Mouse (Mus musculus): Measurements from ENCODE around the gene Nhej1.

Nhej1 gene

DNA sequence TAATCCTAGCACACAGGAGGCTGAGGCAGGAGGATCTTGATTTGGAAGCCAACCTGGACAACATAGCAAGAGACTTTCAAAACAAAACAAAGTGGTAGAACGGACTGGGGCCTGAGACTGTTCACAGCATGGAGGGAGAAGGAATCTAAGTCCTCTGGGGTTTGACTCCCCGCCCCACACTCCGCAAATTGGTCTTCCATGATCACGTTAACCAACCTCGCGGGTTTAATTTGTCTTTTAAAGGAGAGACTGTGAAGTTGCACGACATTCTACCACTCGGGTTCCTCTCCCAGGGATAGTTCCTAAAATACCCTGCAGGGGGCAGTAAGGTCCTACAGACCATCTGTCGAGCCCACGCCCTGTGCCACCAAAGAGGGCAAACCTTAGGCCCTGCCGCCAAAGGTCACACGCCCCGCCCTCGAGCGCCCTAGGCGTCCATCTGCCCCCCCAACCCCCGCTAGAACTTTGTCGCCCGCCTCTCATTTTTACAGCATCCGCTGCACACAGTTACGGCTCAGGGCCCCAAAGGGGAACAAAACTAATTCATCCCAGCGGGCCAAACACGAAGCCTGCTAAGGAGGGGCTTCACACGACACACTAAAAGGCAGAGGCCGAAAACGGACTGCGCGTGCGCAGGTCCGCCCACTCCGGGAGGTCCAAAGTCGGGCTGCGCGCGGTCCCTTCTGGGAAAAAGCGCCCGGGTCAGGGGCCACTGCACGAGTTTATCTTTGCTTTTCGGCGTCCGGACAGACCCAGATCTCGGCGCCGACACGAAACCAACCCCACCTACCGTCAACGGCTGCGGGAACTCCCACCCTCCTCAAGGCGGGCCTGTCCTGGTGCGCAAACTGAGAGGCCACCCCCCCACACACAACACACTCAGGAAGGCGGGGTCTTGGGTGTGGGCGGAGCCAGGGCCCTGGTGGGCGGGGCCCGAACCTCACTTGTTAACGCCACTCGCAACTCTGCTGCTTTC, at the start of gene Nhej1:
Gene Nhej1, minus strand, starts transcription at position 855 of the 976 bp plus-strand sequence.
- peak; percentile 93 for DNase-seq (ENCODE audit: low spot score)

DNA sequence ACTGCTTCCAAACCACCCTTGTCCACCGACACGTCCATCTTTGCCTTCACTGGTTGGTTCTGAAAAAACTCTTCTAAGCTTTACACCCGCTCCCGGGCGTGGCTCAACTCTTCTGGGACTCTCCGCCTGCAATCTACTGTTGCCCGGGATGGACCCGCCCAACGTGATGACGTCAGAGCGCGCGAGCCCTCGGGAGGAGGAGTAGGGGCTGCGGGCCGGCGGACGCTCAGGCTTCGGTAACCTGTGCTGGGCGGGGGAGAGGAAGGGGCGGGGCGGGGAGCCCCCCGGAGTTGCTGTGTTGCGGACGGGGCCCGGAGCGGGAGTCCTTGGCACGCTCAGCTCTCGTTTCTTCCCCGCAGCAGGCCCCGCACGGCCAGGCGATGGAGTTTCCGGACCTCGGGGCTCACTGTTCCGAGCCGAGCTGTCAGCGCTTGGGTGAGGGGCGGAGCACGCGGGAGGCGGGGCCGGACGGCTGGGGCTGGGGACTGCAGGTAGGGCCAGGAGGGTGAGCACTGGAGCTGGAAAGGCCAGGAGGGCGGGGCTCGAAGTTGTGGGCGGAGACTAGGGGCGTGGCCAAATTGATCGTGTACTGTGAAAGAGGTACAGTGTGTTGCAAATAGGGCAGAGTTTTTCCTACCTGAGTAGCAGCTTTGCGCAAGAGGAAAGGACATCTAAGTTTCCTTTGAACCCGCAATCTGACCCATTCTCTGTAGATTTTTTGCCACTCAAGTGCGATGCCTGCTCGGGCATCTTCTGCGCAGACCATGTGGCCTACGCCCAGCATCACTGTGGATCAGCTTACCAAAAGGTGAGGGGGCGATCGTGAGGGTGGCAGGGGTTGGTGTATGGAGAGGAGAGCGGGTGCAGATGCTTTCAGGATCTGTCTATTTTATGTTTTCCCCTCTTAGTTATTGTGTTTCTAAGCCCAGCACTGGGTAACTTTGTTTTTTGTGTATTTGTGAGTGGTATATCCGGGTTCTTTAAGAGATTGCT, 43.8 kb upstream of the Nhej1 start, which contains the start of gene Zfand2b:
Gene Zfand2b, plus strand, starts transcription at position 175 of the 993 bp plus-strand sequence.
- peak; percentile 94 for DNase-seq (ENCODE audit: low spot score)

DNA sequence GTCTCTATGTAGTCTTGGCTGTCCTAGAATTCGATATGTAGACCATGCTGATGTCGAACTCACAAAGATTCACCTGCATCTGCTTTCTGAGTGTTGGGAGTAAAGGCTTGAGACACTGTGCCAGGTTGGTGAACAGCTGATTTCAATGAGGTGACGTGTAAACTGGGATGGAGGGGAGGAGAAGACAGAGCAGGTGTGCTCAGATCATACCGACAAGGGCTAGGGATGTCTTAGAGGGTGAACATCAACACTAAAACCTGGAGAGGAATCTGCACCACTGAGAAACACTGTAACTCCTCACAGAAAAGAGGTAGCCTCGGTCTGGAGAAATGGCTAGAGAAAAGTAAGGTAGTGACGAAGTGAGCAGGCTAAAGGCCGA, 43.1 kb upstream of the Nhej1 start:
- DNase-seq (ENCODE audit: low spot score), result no peak

DNA sequence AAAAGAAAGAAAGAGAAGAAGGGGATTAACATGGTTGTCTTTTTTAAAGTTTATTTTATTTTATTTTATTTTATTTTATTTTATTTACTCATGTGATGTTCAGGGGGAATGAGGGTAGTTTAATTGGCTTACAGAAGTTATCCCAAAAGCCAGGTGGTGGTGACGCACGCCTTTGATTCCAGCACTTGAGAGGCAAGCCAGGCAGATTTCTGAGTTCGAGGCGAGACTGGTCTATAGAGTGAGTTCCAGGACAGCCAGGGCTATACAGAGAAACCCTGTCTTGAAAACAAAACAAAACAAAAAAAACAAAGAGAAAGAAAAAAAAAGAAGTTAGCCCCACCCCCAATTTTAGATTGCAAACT, 35.2 kb upstream of the Nhej1 start:
- no peak for DNase-seq (ENCODE audit: low spot score)

DNA sequence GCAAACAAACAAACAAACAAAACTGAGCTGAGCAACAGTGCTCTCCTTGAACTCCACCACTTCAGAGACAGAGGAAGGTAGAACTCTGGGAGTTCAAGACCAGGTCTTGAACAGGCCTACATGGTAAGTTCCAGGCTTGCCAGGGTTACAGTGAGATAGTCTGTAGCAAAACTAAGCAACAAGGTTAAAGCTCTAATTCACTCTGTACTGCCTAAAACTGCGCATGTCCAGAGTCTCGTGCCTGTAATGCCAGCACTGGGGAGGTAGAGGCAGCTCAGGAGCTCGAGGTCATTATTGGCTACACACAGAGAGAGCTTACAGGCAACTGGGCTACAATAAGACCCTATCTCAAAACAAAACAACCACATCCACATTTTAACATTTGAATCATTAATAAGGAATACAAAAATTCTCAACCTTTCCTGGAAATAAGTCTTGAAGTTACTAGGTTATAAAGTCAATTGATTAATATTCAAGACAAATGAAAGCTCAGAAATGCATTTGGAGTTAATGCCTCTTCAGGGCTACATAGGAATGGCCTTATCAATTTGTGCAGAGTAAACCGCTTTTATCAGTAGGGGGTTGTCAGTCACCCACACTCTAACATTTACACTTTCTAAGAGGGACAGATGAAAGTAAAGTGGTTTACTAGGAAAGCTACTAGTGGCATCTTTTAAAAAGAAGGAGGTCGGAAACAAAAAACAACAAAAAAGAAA, 34.7 kb upstream of the Nhej1 start:
- DNase-seq (ENCODE audit: low spot score), result no peak

DNA sequence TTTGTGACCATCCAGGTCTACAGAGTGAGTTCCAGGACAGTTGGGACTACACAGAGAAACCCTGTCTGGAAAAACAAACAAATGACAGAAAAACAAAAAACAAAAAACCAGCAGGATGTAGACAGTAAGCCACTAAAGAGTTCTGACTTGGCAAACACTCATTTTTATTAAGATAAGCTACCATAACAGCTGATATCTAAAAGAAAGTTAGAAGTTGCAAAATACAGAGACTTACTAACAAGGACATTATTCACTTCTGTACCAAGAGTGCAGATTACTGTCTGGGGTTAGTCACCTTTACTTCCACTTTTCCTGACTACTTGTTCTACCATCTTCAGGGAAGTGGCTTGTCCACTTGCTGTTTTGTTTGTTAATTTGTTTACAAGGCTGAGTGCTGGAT, 34.0 kb upstream of the Nhej1 start:
- DNase-seq (ENCODE audit: low spot score), result no peak

DNA sequence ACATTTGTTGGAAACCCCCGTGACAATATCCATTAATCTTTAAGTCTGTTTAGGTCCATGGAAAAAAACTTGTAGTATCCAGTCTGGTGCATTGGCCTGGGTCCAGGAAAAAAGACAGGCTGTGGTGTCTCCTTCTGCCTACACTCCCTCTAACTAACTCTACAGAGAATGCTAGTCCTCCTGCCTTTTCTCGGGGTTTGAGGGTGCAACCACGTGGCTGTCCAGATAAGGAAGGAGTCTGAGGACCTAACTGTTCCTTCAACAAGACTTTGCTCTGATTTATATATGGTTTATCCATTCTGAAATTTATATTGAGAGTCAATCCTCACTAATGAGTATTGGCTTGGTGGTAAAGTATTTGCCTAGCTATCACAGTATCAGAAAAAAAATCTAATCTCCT, 30.8 kb upstream of the Nhej1 start:
- DNase-seq (ENCODE audit: low spot score), result no peak

DNA sequence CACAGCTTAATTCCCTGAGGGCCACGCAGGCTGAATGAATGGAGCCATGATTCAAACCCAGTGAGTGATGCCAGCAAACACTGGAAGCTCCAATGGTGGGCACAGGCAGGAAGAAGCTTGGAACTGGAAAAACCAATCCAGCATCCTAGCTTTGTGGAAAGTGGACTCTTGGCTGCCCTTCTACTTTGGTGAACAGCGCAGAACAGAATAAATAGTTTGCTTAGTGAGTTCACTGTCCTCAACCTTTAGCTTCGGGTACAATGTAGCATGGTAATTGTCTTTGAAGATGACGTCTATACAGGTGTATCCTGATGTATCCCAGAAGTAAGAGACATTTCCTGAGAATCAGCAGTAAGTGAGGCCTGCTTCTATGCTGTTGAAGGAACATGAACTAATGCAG, 23.7 kb upstream of the Nhej1 start:
- DNase-seq (ENCODE audit: low spot score), result no peak

DNA sequence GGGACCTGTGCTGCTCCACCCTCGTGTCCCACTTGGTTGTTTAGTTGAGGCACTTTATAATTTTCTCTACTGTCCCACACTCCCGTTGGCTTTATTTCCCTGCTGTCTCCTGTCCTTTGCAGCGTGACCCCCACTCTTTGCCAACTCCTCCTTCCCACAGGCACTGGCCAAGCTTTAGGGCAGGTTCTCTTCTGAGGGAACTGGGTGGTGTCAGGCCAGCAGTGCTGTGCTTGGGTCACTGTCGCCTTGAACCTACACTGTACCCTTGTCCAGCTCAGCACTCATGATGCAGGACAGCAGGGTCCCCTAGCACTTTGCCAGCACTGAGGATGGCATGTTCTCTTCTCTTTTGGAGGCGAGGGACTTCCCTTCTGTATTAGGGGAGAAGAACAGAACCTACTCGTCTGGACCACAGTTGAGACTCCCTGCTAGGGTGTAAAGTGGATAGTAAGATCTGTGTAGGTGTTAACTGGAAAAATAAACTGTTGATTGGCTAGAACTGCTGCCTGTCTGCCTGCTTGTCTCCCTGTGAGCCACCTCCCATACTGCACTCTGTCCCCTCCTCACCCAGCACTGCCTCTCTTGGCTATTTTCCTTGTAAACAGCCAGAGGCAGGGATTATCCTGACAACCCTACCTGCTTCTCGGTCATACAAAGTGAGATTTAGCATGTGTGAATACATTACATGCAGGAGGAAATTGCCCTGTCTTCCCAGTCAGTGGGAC, 22.6 kb upstream of the Nhej1 start:
- DNase-seq (ENCODE audit: low spot score), result no peak

DNA sequence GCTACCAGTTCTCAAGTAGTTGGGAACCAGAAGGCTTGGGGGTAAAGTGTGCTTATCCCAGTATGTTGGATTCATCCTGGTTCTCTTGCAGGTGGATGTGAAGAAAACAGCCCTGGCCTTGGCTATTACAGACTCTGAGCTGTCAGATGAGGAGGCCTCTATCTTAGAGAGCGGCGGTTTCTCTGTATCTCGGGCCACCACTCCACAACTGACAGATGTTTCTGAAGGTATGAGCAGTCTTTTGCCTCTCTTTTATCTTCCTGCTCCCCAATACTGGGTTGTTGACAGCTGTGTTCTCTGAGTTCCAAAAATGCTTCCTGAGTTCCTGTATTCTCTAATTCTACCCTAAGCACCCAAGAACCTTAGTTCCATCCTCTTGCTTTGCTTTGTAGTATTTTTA, 20.6 kb upstream of the Nhej1 start:
- DNase-seq (ENCODE audit: low spot score), result no peak

DNA sequence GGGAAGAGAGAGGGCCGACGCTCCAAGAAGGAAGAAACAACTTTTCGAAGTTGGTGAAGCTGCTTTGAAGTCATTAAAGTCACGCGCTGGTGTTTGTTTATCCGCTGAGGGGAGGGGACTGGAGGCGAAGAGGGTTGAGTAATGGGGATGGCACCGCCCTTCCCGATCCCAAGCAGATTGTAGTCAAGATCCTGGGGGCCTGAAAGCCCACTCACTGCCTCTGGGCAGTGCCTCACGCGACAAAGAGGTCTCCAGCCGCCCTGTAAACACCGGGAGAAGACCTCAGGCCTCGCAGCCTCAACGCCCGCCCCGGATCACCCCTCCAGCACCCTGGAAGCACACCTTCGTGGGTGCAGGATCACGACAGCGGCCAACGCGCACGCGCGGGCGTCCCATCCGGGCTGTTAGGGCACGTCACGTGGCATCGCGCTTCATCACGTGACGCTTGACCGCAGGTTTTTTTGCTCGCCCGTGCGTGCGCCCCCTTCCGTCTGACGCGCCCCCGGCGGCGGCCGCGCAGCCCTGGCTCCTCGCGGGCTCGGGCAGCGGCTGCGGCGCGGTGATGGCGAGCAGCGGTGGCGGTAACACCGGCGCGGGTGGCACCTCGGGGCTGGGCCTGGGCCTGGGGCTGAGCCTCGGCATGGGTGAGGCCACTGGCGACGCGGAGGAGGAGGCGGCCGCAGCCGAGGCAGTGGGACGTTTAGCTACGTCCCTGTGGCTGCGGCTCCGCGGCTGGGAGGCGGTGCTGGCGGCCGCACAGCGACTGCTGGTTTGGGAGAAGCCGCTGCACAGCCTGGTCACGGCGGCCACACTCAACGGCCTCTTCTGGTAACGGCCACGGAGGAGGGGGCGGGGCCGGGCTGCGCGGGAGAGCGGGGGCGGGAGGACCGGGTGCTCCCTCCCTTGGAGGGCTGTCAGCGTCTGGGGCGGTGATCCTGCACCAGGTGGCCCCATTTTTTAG, 17.6 kb upstream of the Nhej1 start, which contains the start of the genes Cnppd1 and Retreg2:
Gene Cnppd1, minus strand, starts transcription at position 411 of the 961 bp plus-strand sequence.
Gene Retreg2, plus strand, starts transcription at position 478 of the 961 bp plus-strand sequence.
- DNase-seq (ENCODE audit: low spot score), result peak; percentile 95

DNA sequence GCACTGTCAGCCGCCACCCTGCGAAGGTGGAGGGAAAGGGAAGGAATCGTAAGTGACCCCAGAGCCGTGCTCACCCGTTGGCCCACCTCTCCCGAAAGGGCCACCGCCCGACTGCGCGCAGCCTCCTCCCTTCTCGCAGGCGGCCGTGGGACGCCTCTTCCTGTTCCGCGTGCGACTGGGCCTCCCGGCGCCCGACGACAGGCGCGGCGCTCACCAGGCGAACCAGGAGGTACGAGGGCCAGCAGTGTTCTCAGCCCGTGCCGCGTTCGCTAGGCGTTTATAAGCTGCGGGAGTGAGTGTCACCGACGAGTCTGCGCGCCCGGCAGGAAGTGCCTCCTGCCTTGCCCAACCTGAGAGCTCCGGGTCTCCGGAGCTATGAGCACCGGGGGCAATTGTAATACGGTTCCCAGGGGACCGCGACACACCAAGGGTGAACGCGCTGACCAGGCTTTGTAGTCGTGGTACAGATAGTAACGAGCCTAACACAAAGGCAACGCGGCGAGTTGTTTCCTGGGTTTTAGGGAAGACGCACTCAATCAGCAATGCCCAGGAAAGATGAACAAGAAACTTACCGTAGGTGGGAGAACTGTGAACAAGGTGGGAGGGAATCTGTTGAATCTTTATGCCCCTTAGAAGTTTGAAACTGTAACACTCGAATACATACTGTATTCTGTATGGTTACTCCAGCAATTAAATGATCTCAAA, 16.6 kb upstream of the Nhej1 start:
- peak; percentile 65 for DNase-seq (ENCODE audit: low spot score)

DNA sequence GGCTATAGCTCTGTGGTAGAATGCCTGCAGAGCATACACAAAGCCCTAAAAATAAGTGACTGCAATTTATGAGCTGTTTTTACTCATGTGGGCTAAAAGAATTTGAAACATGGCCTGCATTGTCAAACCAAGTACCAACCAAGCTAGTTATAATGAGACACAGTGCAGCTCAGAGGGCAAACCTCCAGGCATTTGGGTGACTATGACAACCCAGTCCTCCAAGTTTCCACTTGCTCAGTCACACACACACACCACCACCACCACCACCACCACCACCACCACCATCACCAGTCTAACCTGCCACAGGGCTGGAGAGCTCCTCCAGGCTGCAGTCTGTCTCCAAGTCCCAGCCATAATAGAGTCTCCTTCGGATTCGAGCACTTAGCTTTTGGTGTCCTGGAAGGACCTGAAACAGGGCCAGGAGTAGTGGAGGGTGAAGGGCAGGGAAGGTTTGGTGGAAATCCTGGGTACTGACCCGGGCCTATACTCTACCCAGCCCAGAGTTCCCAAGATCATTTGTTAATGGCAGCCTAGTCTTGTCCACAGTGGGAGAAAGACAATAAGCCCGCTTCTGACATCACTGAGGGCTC, 15.7 kb upstream of the Nhej1 start:
- no peak for DNase-seq (ENCODE audit: low spot score)

DNA sequence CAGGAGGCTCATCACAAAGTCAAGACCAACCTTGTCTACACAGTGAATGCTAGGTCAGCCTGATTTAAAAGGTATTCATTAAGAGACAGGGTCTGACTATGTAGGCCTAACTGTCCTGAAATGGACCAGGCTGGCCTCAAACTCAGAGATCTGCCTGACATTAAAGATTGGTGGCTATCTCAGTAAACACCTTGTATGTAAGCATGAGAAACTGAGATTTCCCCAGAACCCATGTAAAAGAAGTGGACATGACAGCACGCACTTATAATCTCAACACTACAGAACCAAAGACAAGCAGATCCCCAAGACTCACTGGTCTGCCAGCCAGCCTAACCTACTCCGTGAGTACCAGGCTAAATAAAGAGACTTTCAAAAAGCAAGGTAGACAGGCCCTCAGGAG, 13.4 kb upstream of the Nhej1 start:
- DNase-seq (ENCODE audit: low spot score), result no peak

DNA sequence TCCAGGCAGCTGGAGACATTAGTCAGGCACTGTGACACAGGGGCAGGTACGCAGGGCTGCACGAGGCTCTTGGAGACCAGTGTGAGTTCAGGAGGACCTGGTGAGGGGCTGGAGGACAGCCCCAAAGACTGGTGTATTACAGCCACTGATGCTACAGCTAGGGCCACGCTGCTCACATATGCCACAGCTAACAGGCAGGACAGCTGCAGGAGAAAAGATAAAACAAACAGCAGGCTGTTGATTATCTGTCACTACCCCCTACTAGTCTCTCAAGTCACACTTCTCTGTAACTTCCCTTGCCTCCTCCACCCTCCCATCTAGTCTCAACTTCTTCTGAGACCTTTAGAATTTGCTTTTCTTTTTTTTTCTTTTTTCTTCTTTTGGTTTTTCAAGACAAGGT, 11.7 kb upstream of the Nhej1 start:
- DNase-seq (ENCODE audit: low spot score), result no peak

DNA sequence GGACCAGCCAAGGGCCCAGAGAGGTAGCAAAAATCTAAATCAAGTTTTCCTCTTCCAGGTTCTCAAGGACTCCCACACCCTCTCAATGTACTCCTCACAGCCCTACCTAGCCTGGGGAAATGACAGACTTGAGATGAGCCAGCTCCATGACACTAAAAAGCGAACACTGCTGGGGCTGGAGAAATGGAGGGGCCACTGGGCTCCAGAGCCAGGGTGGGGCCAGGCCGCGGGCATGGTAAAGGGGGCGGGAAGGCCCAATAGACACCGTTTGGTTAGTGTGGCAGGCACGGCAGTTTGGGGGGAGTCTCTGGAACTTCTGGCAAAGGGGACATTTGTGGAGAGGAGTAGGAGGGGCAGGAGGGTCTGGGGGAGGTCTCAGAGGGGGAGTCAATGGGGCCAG, 11.3 kb upstream of the Nhej1 start:
- no peak for DNase-seq (ENCODE audit: low spot score)

DNA sequence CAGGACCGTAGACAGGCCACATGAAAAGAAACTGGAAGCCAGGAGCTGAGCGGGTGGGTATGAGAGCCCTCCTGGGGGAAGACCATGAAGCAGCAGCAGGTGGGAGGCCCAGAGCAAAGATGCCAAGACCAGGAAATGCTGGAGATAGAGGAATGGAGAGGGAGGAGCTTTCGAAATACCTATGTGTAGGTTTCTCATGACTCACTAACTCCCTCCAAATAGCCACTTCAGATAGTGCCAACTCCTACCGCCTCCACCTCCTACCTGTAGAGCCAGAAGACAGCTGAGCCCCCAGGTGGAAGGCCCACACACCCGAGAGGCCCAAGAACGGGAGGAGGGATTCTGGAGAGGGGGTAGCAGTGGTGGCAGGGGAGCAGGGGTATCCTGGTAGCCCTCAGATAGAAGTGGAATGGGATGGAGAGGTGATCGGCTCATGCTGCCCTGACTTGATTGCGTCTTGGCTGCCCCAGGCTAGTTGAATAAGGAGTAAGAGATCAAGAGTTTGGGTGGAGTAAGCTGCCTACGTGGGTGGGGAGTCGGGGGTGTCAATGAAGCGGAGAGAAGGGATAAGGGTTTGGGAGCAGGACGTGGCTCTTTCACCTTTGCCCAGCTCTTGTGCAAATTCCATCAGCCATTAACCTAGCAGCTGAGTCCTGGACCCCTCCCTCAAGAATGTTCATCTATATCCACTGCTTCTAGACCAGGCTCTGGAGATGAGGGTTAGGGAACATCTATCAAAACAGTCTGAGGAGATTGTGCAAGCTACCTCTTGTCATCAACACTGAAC, 8.6 kb upstream of the Nhej1 start, which contains the start of gene Slc23a3:
Gene Slc23a3, minus strand, starts transcription at position 470 of the 787 bp plus-strand sequence.
- no peak for DNase-seq (ENCODE audit: low spot score)

DNA sequence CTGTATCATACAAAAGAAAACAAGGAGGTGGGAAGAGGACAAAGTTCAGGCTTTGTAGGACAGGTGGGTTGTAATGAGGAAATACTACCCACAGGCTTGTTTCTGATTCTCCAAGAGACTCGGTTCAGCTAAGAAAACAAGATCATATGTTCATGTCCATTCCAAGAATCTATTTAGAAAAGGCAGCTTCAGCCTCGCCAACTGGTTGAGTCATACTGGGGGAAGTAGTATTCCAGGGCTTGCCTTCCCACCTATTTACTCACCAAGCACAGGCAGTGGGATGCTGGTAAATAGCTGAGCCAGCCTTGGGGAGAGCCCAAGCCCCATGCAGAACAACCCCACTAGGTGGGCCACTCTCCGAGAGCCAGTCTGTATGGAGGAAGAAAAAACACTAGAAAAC, 3.6 kb upstream of the Nhej1 start:
- no peak for DNase-seq (ENCODE audit: low spot score)

All from testis, postnatal 14 days (tissue).